Mouse (Mus musculus) limb, embryonic 10.5 days (tissue): ENCODE data around the gene Memo1. TPM values are rescaled to one million over a fixed set of nuclear protein-coding genes. Genes with fewer than 3 reads are reported as not detected.

Source experiments
- DNase-seq: peaks from one replicate; pipeline ENCODE4 v3.0.0-alpha.2; 2017; ENCODE audit warnings: low spot score
- H3K27ac ChIP-seq: fragments of 300-500 bp; sonication (generic); 2 replicates; pipeline ENCODE4 v1.5.1; 2016; ENCODE audit warnings: mild to moderate bottlenecking
- H3K27me3 ChIP-seq: fragments of 300-500 bp; sonication (generic); 2 replicates; pipeline ENCODE4 v1.6.1; 2016; ENCODE audit warnings: low read depth, mild to moderate bottlenecking; ENCODE audit not compliant: poor library complexity, severe bottlenecking
- H3K36me3 ChIP-seq: fragments of 300-500 bp; sonication (generic); 2 replicates; pipeline ENCODE4 v1.6.1; 2016; ENCODE audit warnings: mild to moderate bottlenecking, moderate library complexity
- H3K4me1 ChIP-seq: fragments of 300-500 bp; sonication (generic); 2 replicates; pipeline ENCODE4 v1.6.1; 2016
- H3K4me3 ChIP-seq: fragments of 300-500 bp; sonication (generic); 2 replicates; pipeline ENCODE4 v1.5.1; 2016; ENCODE audit warnings: mild to moderate bottlenecking, moderate library complexity
- H3K9me3 ChIP-seq: fragments of 300-500 bp; sonication (generic); replicated peaks from 2 replicates; pipeline ENCODE4 v1.6.1; 2016; ENCODE audit warnings: mild to moderate bottlenecking
- WGBS: fragments of 180-500 bp; shearing (Covaris S2); methylation state at CpG from one replicate; pipeline ENCODE4 v1.1.7; 2016; 5-methylcytosine and 5-hydroxymethylcytosine counted together
- polyA plus RNA-seq: library from polyadenylated mRNA; unstranded; fragments of >200 nt; fragmentation: Nextera tagmentation; extraction: Ambion mirVana; gene quantifications from 2 replicates; pipeline ENCODE4 v1.2.1, GENCODE M21; 2016

The Memo1 gene
- polyA plus RNA-seq, 1 experiment from 2014 or later, result 96.7 TPM

GRCm38 (mm10) chr17:74288626-74289025, 6.7 kb downstream of the Memo1 start:
- WGBS, result 98% methylated on average over 2 of the region's 2 CpGs
- no peaks in the 10 kb centered on the region for H3K9me3 ChIP-seq
- DNase-seq, result no peak
- peaks cover 19% of the 10 kb centered on the region for H3K4me1 ChIP-seq
- no peak overlapping the region for H3K27ac ChIP-seq
- no peak overlapping the region for H3K4me3 ChIP-seq
- H3K27me3 ChIP-seq, result no peaks in the 10 kb centered on the region
- peaks cover 23% of the 10 kb centered on the region for H3K36me3 ChIP-seq

DNA sequence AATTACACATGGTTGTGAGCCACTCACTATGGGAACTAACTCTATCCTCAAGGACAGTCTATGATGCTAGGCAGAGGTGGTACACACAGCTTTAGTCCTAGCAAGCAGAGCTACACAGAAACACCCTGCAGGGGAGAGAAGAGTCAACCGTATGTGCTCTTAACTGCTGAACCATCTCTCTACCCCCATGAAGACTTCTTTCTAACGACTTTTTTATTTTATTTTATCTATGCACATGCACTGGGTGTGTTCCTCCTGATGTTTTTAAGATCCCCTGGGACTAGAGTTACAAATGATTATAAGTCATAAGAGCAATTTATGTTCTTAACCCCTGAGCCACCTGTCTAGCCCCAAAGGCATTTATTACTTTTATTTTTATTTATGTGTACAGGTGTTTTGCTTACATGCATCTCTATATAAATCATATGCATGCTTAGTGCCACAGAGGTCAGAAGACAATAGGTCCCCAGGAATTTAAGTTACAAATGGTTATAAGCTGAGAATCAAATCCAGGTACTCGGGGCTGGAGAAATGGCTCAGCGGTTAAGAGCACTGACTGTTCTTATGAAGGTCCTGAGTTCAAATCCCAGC, 9.1 kb downstream of the Memo1 start:
- H3K36me3 ChIP-seq, result peaks cover 23% of the 10 kb centered on the region
- no peak for DNase-seq
- no peak overlapping the region for H3K27ac ChIP-seq
- no peaks in the 10 kb centered on the region for H3K27me3 ChIP-seq
- H3K4me3 ChIP-seq, result no peak overlapping the region
- WGBS, result 89% methylated on average over 4 of the region's 4 CpGs
- H3K9me3 ChIP-seq, result no peaks in the 10 kb centered on the region
- peaks cover 5% of the 10 kb centered on the region for H3K4me1 ChIP-seq

DNA sequence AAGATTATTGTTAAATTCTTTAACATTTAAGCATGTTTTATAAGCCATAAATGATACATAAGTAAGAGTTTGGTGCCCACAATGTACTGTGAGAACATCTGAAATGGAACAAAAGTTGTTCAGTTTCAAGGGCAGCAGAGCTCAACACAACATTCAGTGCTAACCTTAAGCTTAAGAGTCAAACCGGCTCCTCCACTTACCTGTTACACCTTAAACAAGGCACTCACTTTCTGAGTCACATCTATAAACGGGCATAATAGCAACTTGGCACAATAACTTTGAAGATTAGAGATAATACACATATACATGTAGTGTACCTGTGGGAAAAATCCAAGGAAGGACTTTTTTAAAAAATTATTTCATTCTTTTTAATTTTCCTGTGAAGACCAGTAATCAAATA, 9.6 kb downstream of the Memo1 start:
- Histone ChIP-seq H3K4me1 (peaks cover 1% of the 10 kb centered on the region; the same call in 1 of the 2 replicates), H3K36me3 (peaks cover 23% of the 10 kb centered on the region), H3K9me3 (no peaks in the 10 kb centered on the region), H3K27me3 (no peaks in the 10 kb centered on the region), H3K27ac (no peak overlapping the region), H3K4me3 (no peak overlapping the region)
- DNase-seq, result no peak
- WGBS, result 82% methylated on average over 2 of the region's 2 CpGs

GRCm38 (mm10) chr17:74284397-74285115, 10.8 kb downstream of the Memo1 start:
- no peaks in the 10 kb centered on the region for H3K9me3 ChIP-seq
- H3K27me3 ChIP-seq, result no peaks in the 10 kb centered on the region
- no peaks in the 10 kb centered on the region for H3K4me1 ChIP-seq
- WGBS, result 97% methylated on average over 2 of the region's 2 CpGs
- no peak overlapping the region for H3K4me3 ChIP-seq
- H3K27ac ChIP-seq, result no peak overlapping the region
- DNase-seq, result no peak
- H3K36me3 ChIP-seq, result peaks cover 20% of the 10 kb centered on the region

DNA sequence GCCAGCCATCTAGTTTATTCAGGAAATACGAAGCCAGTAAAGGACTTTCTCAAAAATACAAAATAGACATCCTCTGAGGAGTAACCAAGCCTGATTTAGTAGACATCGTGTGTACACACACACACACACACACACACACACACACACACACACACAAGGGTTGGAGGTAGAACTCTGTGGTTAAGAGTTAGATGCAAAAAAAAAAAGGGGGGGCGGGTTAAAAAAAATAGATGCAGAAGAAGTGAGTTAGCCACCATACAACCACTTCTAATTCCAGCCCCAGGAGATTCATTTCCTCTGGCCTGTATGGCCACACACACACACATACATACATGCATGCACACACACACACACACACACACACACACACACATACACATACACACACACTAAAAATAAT, 13.3 kb downstream of the Memo1 start:
- WGBS, result 92% methylated on average over 3 of the region's 3 CpGs
- no peak overlapping the region for H3K4me3 ChIP-seq
- H3K27ac ChIP-seq, result no peak overlapping the region
- DNase-seq, result no peak
- H3K27me3 ChIP-seq, result no peaks in the 10 kb centered on the region
- H3K9me3 ChIP-seq, result no peaks in the 10 kb centered on the region
- H3K36me3 ChIP-seq, result no peaks in the 10 kb centered on the region
- H3K4me1 ChIP-seq, result no peaks in the 10 kb centered on the region

- no peaks in the 10 kb centered on the region for H3K4me1 ChIP-seq
- DNase-seq, result no peak
- H3K27me3 ChIP-seq, result no peaks in the 10 kb centered on the region
- H3K36me3 ChIP-seq, result peaks cover 18% of the 10 kb centered on the region
- no peaks in the 10 kb centered on the region for H3K9me3 ChIP-seq
- no peak overlapping the region for H3K27ac ChIP-seq
- no peak overlapping the region for H3K4me3 ChIP-seq
- WGBS, result 96% methylated on average over 8 of the region's 8 CpGs
Observed at GRCm38 (mm10) chr17:74278966-74279869, 16.1 kb downstream of the Memo1 start.

- no peak overlapping the region for H3K27ac ChIP-seq
- no peaks in the 10 kb centered on the region for H3K27me3 ChIP-seq
- H3K4me3 ChIP-seq, result no peak overlapping the region
- no peaks in the 10 kb centered on the region for H3K9me3 ChIP-seq
- 86% methylated on average over 3 of the region's 3 CpGs for WGBS
- DNase-seq, result no peak
- peaks cover 24% of the 10 kb centered on the region for H3K36me3 ChIP-seq
- H3K4me1 ChIP-seq, result peaks cover 5% of the 10 kb centered on the region
Observed at GRCm38 (mm10) chr17:74274471-74274870, 20.9 kb downstream of the Memo1 start.

GRCm38 (mm10) chr17:74272683-74273205, 22.6 kb downstream of the Memo1 start:
- no peak for DNase-seq
- Histone ChIP-seq H3K4me3 (no peak overlapping the region), H3K36me3 (peaks cover 31% of the 10 kb centered on the region), H3K4me1 (peaks cover 5% of the 10 kb centered on the region), H3K27me3 (no peaks in the 10 kb centered on the region), H3K9me3 (no peaks in the 10 kb centered on the region), H3K27ac (no peak overlapping the region)
- WGBS, result 73% methylated on average over 16 of the region's 16 CpGs

DNA sequence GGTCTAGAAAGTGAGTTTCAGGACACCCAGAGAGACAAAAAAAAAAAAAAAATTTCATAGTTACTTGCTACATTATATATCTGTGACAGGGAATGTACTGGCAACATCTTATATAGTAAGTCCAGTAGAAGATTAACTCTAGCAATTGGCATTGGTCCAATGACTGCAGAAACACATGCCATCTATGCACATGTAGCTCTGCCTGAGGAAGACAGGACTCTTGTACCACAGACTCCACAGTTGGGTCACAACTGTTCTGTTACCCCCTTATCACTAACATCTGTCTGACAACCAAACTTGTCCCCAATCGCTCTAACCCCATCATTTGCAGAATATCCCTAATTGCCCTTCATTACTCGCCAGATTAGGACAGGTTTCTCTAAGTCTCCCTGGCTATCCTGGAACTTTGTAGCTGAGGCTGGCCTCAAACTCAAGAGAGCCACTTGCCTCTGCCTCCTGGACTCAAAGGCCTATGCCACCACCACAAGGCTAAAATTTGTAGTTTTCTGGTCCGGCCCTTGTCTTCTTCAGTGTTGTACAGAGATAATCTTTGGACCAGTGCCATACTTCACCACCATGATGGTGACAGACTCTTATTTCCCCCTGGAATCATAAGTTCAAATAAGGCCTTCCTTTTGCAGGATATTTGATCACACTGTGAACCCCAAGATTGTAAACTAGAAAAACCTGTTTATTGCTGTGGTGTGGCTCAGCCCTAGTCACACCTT, 23.6 kb downstream of the Memo1 start:
- Histone ChIP-seq H3K27me3 (no peaks in the 10 kb centered on the region), H3K4me3 (no peak overlapping the region), H3K9me3 (no peaks in the 10 kb centered on the region), H3K36me3 (peaks cover 30% of the 10 kb centered on the region), H3K4me1 (peaks cover 5% of the 10 kb centered on the region), H3K27ac (no peak overlapping the region)
- DNase-seq, result no peak
- WGBS, result 91% methylated on average over 3 of the region's 3 CpGs

DNA sequence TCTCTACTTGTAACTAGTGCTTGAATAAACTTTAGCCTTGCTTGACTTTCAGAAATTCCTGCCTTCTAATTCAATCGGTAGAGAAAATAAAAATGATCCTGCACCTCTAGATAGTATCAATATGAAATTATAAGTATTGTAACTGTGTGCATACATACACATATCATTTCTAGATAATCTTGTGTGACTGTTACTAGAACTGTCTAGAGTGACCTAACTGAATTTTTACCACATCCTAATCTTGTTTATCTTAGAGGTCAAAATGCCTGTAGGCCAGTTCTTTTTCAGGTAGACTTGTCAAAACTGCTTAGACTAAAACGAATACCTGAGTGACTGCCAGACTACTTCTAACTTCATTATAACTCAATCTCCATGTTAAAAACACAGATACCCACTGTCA, 25.1 kb downstream of the Memo1 start:
- peaks cover 19% of the 10 kb centered on the region for H3K36me3 ChIP-seq
- 95% methylated on average over 2 of the region's 2 CpGs for WGBS
- H3K4me3 ChIP-seq, result no peak overlapping the region
- no peak for DNase-seq
- no peaks in the 10 kb centered on the region for H3K9me3 ChIP-seq
- no peak overlapping the region for H3K27ac ChIP-seq
- no peaks in the 10 kb centered on the region for H3K27me3 ChIP-seq
- H3K4me1 ChIP-seq, result peaks cover 14% of the 10 kb centered on the region

- H3K4me3 ChIP-seq, result no peak overlapping the region
Observed at GRCm38 (mm10) chr17:74267415-74268180, 27.7 kb downstream of the Memo1 start.

GRCm38 (mm10) chr17:74265636-74266035, 29.7 kb downstream of the Memo1 start:
- 46% methylated on average over 1 of the region's 1 CpGs for WGBS
- no peak for DNase-seq
- Histone ChIP-seq H3K4me3 (no peak overlapping the region), H3K27ac (no peak overlapping the region), H3K27me3 (no peaks in the 10 kb centered on the region), H3K9me3 (no peaks in the 10 kb centered on the region), H3K4me1 (peaks cover 25% of the 10 kb centered on the region), H3K36me3 (peaks cover 8% of the 10 kb centered on the region; the same call in 1 of the 2 replicates)

More at GRCm38 (mm10) chr17:74267415-74268180, 27.7 kb downstream of the Memo1 start:
- peaks cover 26% of the 10 kb centered on the region for H3K4me1 ChIP-seq
- H3K27me3 ChIP-seq, result no peaks in the 10 kb centered on the region
- peaks cover 12% of the 10 kb centered on the region for H3K36me3 ChIP-seq
- DNase-seq, result no peak
- H3K27ac ChIP-seq, result no peak overlapping the region
- 91% methylated on average over 11 of the region's 11 CpGs for WGBS
- H3K9me3 ChIP-seq, result no peaks in the 10 kb centered on the region
